ENCODE assay signal across 14 mouse cellular contexts in the genomic region with DNA sequence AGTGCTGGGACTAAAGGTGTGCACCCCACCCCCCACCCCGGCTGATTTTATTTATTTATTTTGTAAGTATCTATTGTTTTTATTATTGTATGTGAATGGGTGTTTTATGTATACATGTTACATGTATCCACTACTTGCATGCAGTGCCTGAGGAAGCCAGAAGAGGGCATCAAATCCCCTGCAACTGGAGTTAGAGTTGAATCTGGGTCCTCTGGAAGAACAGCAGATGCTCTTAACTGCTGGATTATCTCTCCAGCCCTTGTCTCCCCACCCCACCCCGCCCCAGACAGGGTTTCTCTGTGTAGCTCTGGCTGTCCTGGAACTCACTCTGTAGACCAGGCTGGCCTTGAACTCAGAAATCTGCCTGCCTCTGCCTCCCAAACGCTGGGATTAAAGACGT. TPM values are rescaled to one million over a fixed set of nuclear protein-coding genes. Genes with fewer than 3 reads are reported as not detected.
A peak's percentile ranks its signal among the peaks of the same experiment; 100 is the strongest.
DNase-seq lines count a peak whose midpoint lies in the region; ATAC-seq and TF ChIP-seq lines count a peak whose summit lies in the region.
"Had no signal": no experiment of that assay in that cellular context is flagged by ENCODE, and none has a peak within 500 bp of the region (broad histone marks: within the 10 kb centered on the region; RNA-seq: fewer than 3 reads in every experiment).

No protein-coding gene starts in this region.

- DNase-seq in CD4-positive, CD25-positive, alpha-beta regulatory T cell, adult 2 months (ENCODE audit: low read depth, low spot score) = peak; percentile 26
- DNase-seq in left cerebral cortex, adult 2 months (ENCODE audit: extremely low spot score in 1 of 2, low spot score in 2 of 2) = no peak
- DNase-seq in left cerebral cortex, adult 11 months (ENCODE audit: low spot score) = no peak
- peak; percentile 64 for DNase-seq in liver
- peak; percentile 56 for DNase-seq in thymus, postnatal 14 days
- no peak for DNase-seq in c-Kit-positive CD71-positive TER-119-positive erythroid progenitor cells, embryonic 14.5 days (ENCODE audit: low spot score)
- DNase-seq in left cerebral cortex, postnatal 4 days = no peak
- DNase-seq: adrenal gland, postnatal 25 days; cerebellum, adult 11-12 months had no signal

- H3K27ac ChIP-seq in left cerebral cortex, adult 2 months = no peak overlapping the region
- H3K27ac ChIP-seq: heart, embryonic 10.5 days; kidney, embryonic 15.5 days had no signal

- H3K4me3 ChIP-seq in left cerebral cortex, adult 2 months = no peak overlapping the region
- H3K4me3 ChIP-seq: erythroblast, embryonic 14.5 days; heart, embryonic 10.5 days; kidney, embryonic 15.5 days had no signal

- ATAC-seq in CD4-positive, CD25-positive, alpha-beta regulatory T cell, adult 4 months = no peak

- intact Hi-C loops in left cerebral cortex, adult 2 months (cut with DNase I) = no loop called here
- intact Hi-C loops in left cerebral cortex, postnatal 4 days (cut with DNase I) = no loop called here

- peak; percentile 11 for TF ChIP-seq CTCF in left cerebral cortex, adult 2 months (IDR thresholded peaks at IDR 0.05)

RNA-seq across cellular contexts. Expression of a gene that starts 25.1 kb away (rescaled TPM):
- under 1 TPM; 0.16 to 0.32 TPM for polyA plus RNA-seq in CD4-positive, CD25-positive, alpha-beta regulatory T cell, adult 4 months (2017; shearing (Covaris generic))
- 1 to 10 TPM; 3.7 to 6.4 TPM for total RNA-seq in left cerebral cortex, adult 2 months (2021)
- total RNA-seq in left cerebral cortex, postnatal 4 days (2021) = 1 to 10 TPM; 4.2 to 4.3 TPM
- total RNA-seq: neutrophil, adult 5-6 weeks had no signal

RNA-seq across cellular contexts. Expression of a gene that starts 36.2 kb away (rescaled TPM):
- 100 to 1,000 TPM in 1 of 2 experiments, 10 to 100 TPM in 1; 69.7 to 113 TPM for polyA plus RNA-seq in CD4-positive, CD25-positive, alpha-beta regulatory T cell, adult 4 months (2017; shearing (Covaris generic))
- 10 to 100 TPM; 36.8 to 42.3 TPM for total RNA-seq in left cerebral cortex, adult 2 months (2021)
- total RNA-seq in left cerebral cortex, postnatal 4 days (2021) = 10 to 100 TPM; 55.5 to 62.2 TPM

RNA-seq across cellular contexts. Expression of a gene that starts 55.0 kb away (rescaled TPM):
- polyA plus RNA-seq in CD4-positive, CD25-positive, alpha-beta regulatory T cell, adult 4 months (2017; shearing (Covaris generic)) = 100 to 1,000 TPM; 167 to 189 TPM
- 10 to 100 TPM; 61.0 to 62.0 TPM for total RNA-seq in left cerebral cortex, adult 2 months (2021)
- total RNA-seq in left cerebral cortex, postnatal 4 days (2021) = 10 to 100 TPM; 56.9 to 57.4 TPM

RNA-seq across cellular contexts. Expression of a gene that starts 58.0 kb away (rescaled TPM):
- 10 to 100 TPM in 1 of 2 experiments, 1 to 10 TPM in 1; 7.7 to 12.1 TPM for polyA plus RNA-seq in CD4-positive, CD25-positive, alpha-beta regulatory T cell, adult 4 months (2017; shearing (Covaris generic))
- total RNA-seq in left cerebral cortex, adult 2 months (2021) = 10 to 100 TPM; 22.2 to 26.9 TPM
- 10 to 100 TPM; 24.5 to 29.3 TPM for total RNA-seq in left cerebral cortex, postnatal 4 days (2021)

Comparison
In these comparisons a context has a peak if more than half of its experiments do, and no peak if none do; other contexts are left out.
1. DNase-seq: peak in CD4-positive, CD25-positive, alpha-beta regulatory T cell, adult 2 months (single experiment), liver (single experiment) and thymus, postnatal 14 days (single experiment); none in left cerebral cortex, adult 2 months (0 of 2), left cerebral cortex, adult 11 months (single experiment), c-Kit-positive CD71-positive TER-119-positive erythroid progenitor cells, embryonic 14.5 days (single experiment) and left cerebral cortex, postnatal 4 days (single experiment).